Mouse (Mus musculus): ENCODE data around the gene Slc29a3. TPM values are rescaled to one million over a fixed set of nuclear protein-coding genes. Genes with fewer than 3 reads are reported as not detected.

Slc29a3 gene
- polyA plus RNA-seq, 1 experiment: 8.5 TPM

DNA sequence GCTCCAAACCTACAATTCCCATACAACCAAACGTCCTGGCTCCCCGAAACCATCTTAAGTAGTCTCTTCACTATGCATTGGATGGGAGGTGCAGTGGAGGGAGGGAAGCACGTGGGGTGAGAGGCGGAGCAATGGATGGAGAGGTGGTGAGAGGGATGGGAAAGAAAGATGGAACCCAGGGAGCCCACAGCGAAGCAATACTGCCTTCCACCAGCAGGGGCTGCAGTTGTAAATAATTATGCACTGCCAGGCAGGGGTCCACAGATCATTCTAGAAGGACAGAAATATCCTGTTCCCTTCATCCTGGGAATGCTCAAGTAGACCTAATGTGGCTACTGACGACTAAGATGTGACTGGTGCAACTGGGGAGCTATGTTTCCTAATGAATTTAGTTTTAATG, 22.9 kb upstream of the Slc29a3 start:
- Histone ChIP-seq H3K27ac (ENCODE audit: control insufficient read depth, insufficient read depth, low read depth, low read length, poor library complexity) (no peak overlapping the region), H3K4me3 (replicated peaks; ENCODE audit: control insufficient read depth, low read depth, low read length) (no peak overlapping the region), H3K4me1 (ENCODE audit: control insufficient read depth, insufficient read depth, low read length) (no peaks in the 10 kb centered on the region)
- no peak for TF ChIP-seq POLR2A (IDR thresholded peaks at IDR 0.05; ENCODE audit: borderline replicate concordance, control insufficient read depth, low read depth, low read length)
- peak; percentile 45; the same call in 1 of the 2 replicates for TF ChIP-seq CTCF (IDR thresholded peaks at IDR 0.05; ENCODE audit: control insufficient read depth, insufficient read depth, low read length)
- 75% methylated on average over 6 of the region's 6 CpGs for WGBS

DNA sequence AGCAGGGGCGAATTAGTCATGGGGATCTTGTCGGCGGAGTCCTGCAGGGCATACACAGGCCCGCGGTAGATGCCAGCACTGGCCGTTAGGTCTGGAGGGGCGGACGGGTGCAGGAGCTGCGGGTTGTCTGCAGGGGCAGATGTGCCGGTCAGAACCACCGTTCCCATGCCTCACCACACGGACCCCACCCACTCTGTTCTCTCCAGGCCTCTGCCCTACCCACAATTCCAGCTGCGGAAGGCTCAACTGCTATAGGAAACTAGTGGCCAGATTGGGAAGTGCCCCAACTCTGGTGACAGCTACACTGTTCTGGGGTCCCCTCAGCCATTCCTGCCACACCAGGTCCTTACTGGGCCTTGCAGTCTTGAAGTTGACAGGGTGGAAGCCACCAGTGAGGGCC, 22.0 kb upstream of the Slc29a3 start:
- H3K4me3 ChIP-seq (replicated peaks; ENCODE audit: control insufficient read depth, low read depth, low read length): no peak overlapping the region
- H3K4me1 ChIP-seq (ENCODE audit: control insufficient read depth, insufficient read depth, low read length): no peaks in the 10 kb centered on the region
- 93% methylated on average over 13 of the region's 13 CpGs for WGBS
- no peak overlapping the region for H3K27ac ChIP-seq (ENCODE audit: control insufficient read depth, insufficient read depth, low read depth, low read length, poor library complexity)
- TF ChIP-seq POLR2A (IDR thresholded peaks at IDR 0.05; ENCODE audit: borderline replicate concordance, control insufficient read depth, low read depth, low read length): no peak
- TF ChIP-seq CTCF (IDR thresholded peaks at IDR 0.05; ENCODE audit: control insufficient read depth, insufficient read depth, low read length): no peak

DNA sequence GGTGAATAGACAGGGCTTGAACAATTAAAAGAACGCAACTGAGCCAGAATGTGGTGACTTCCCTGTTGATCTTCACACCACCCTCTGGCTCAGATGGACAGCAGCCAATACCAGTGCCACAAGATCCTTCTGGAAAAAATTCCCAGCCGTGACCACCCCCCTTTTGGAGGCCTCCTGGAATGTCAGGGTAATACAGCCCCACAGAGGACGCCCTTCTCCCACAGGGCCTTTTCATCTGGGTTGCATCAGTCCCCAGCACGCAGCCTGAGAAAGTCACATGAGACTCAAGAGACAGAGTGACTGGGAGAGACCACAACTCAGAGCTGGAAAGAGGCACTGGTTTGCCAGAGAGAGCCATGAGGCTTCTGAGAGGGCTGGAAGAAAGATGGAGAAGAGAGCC, 18.3 kb upstream of the Slc29a3 start:
- TF ChIP-seq POLR2A (IDR thresholded peaks at IDR 0.05; ENCODE audit: borderline replicate concordance, control insufficient read depth, low read depth, low read length): no peak
- no peak overlapping the region for H3K27ac ChIP-seq (ENCODE audit: control insufficient read depth, insufficient read depth, low read depth, low read length, poor library complexity)
- no peaks in the 10 kb centered on the region for H3K4me1 ChIP-seq (ENCODE audit: control insufficient read depth, insufficient read depth, low read length)
- H3K4me3 ChIP-seq (replicated peaks; ENCODE audit: control insufficient read depth, low read depth, low read length): no peak overlapping the region
- WGBS: 74% methylated on average over 4 of the region's 4 CpGs

DNA sequence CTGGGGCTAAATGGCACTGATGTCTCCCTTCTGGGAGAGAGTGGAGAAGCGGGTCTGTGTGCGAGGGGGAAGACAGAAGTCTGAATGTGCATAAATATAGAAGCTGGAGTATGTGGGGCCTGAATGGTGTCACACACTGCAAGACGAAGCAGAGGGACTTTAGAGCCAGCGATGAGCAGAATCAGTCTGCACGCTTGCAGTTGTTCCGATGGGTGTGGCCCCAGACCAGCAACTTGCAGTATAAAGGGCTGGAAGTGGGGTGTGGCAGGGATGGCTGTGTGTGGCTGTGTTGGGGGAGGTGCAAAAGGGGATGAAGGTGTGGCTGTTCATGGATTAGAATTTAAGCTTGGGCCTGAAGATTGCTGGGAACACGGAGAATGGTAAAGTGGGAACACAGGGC, 16.0 kb upstream of the Slc29a3 start:
- TF ChIP-seq CTCF (IDR thresholded peaks at IDR 0.05; ENCODE audit: control insufficient read depth, insufficient read depth, low read length) (no peak), POLR2A (IDR thresholded peaks at IDR 0.05; ENCODE audit: borderline replicate concordance, control insufficient read depth, low read depth, low read length) (no peak)
- Histone ChIP-seq H3K4me3 (replicated peaks; ENCODE audit: control insufficient read depth, low read depth, low read length) (no peak overlapping the region), H3K4me1 (ENCODE audit: control insufficient read depth, insufficient read depth, low read length) (no peaks in the 10 kb centered on the region), H3K27ac (ENCODE audit: control insufficient read depth, insufficient read depth, low read depth, low read length, poor library complexity) (no peak overlapping the region)
- WGBS: 82% methylated on average over 7 of the region's 7 CpGs

DNA sequence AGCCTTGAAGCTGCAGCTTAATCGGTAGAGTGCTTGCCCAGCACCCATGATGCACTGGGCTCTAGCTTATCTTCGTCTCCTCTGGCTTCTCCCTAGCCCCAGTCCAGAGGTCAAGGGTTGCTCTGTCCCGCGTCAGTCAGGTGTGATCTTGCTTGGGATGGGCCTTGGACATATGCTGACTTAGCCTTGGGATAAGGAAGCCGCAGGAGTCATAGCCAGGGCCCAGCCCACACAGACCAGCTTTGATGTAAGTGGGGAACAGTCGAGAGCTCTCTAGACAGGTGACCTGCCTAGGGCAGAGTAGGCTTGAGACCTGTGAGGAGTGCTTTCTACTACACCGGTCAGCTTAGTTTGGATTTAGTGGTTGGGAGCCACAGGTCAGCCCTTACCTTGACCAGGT, 14.8 kb upstream of the Slc29a3 start:
- TF ChIP-seq CTCF (IDR thresholded peaks at IDR 0.05; ENCODE audit: control insufficient read depth, insufficient read depth, low read length) (no peak), POLR2A (IDR thresholded peaks at IDR 0.05; ENCODE audit: borderline replicate concordance, control insufficient read depth, low read depth, low read length) (no peak)
- Histone ChIP-seq H3K4me1 (ENCODE audit: control insufficient read depth, insufficient read depth, low read length) (no peaks in the 10 kb centered on the region), H3K27ac (ENCODE audit: control insufficient read depth, insufficient read depth, low read depth, low read length, poor library complexity) (no peak overlapping the region), H3K4me3 (replicated peaks; ENCODE audit: control insufficient read depth, low read depth, low read length) (no peak overlapping the region)
- WGBS: 83% methylated on average over 7 of the region's 7 CpGs

DNA sequence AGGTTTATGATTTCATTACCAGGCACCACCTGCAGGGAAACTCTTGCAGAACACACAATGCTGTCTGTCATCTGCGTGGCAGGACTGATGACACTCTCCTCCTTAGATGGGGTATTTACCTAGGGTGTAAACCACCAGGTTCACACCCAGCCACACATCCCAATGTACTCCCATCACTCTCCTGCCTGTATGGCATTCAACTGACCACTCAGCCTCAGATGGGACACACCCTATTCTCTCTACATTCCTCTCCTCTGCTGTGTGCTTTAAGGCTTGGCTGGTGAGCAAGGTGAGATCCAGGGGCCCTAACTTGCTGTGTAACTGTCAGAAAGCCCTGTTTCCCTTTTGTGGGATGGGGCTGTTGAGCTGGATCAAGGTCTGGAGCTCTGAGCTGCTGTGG, 9.5 kb upstream of the Slc29a3 start:
- Histone ChIP-seq H3K4me1 (ENCODE audit: control insufficient read depth, insufficient read depth, low read length) (no peaks in the 10 kb centered on the region), H3K4me3 (replicated peaks; ENCODE audit: control insufficient read depth, low read depth, low read length) (no peak overlapping the region), H3K27ac (ENCODE audit: control insufficient read depth, insufficient read depth, low read depth, low read length, poor library complexity) (no peak overlapping the region)
- TF ChIP-seq POLR2A (IDR thresholded peaks at IDR 0.05; ENCODE audit: borderline replicate concordance, control insufficient read depth, low read depth, low read length) (no peak), CTCF (IDR thresholded peaks at IDR 0.05; ENCODE audit: control insufficient read depth, insufficient read depth, low read length) (no peak)
- WGBS: 79% methylated on average over 1 of the region's 1 CpGs

DNA sequence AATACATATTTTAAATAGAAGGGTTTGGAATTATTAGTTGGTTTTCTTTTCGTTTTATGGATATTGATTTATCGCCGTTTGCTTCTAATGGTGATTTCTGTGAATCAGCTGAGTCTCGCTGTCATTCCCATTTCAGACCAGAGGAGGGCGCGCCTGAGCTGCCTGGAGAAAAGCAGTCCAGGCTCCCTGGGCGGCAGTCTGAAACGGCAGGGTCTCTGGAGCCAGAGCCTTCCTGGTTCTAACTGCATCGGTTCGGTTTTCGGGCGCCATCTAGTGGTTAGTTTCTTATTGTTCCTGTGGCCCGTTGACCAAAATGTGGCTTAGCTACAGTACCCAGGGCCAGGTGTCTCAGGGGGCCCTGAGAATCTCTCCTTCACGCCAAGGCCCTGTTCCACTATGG, 7.8 kb upstream of the Slc29a3 start:
- H3K27ac ChIP-seq (ENCODE audit: control insufficient read depth, insufficient read depth, low read depth, low read length, poor library complexity): no peak overlapping the region
- 8% methylated on average over 14 of the region's 14 CpGs for WGBS
- H3K4me3 ChIP-seq (replicated peaks; ENCODE audit: control insufficient read depth, low read depth, low read length): no peak overlapping the region
- TF ChIP-seq POLR2A (IDR thresholded peaks at IDR 0.05; ENCODE audit: borderline replicate concordance, control insufficient read depth, low read depth, low read length) (no peak), CTCF (IDR thresholded peaks at IDR 0.05; ENCODE audit: control insufficient read depth, insufficient read depth, low read length) (peak; percentile 85)
- H3K4me1 ChIP-seq (ENCODE audit: control insufficient read depth, insufficient read depth, low read length): no peaks in the 10 kb centered on the region

DNA sequence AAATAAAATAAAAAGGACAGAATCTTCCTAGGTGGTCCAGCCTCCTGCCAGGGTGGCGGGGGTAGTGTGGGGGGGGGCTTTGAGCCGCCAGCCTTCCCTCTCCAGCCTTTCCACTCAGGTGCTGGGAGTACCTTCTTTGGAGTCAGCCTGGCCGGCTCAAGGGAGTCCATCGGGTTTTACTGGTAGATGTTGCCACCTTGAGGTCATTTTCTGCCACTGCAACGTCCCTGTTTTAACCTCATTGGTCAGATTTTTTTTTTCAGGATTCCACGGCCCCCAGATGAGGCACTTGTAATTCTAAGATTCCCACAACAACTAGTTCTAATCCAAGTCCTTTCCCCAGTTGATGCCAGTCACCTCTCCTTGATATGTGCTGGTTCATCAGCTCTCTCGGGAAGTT, 4.4 kb upstream of the Slc29a3 start:
- H3K4me1 ChIP-seq (ENCODE audit: control insufficient read depth, insufficient read depth, low read length): no peaks in the 10 kb centered on the region
- WGBS: 6% methylated on average over 7 of the region's 7 CpGs
- H3K4me3 ChIP-seq (replicated peaks; ENCODE audit: control insufficient read depth, low read depth, low read length): no peak overlapping the region
- no peak overlapping the region for H3K27ac ChIP-seq (ENCODE audit: control insufficient read depth, insufficient read depth, low read depth, low read length, poor library complexity)
- TF ChIP-seq CTCF (IDR thresholded peaks at IDR 0.05; ENCODE audit: control insufficient read depth, insufficient read depth, low read length) (peak; percentile 75), POLR2A (IDR thresholded peaks at IDR 0.05; ENCODE audit: borderline replicate concordance, control insufficient read depth, low read depth, low read length) (no peak)

DNA sequence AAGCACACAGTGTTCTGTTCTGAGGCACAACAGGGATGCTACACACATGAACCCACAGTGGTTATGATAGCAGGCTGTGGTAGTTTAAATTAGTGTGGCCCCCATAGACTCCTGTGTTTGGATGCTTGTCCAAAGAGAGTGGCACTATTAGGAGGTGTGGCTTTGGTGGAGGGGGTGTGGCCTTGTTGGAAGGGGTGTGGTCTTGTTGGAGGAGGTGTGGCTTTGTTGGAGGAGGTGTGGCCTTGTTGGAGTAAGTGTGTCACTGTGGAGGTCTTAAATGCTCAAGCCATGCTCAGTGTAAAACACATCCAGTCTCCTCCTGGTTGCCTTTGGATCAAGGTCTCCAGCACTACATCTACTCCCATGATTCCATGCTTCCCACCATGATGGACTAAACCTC, 3.6 kb upstream of the Slc29a3 start:
- no peak overlapping the region for H3K4me3 ChIP-seq (replicated peaks; ENCODE audit: control insufficient read depth, low read depth, low read length)
- no peaks in the 10 kb centered on the region for H3K4me1 ChIP-seq (ENCODE audit: control insufficient read depth, insufficient read depth, low read length)
- no peak overlapping the region for H3K27ac ChIP-seq (ENCODE audit: control insufficient read depth, insufficient read depth, low read depth, low read length, poor library complexity)
- TF ChIP-seq CTCF (IDR thresholded peaks at IDR 0.05; ENCODE audit: control insufficient read depth, insufficient read depth, low read length) (no peak), POLR2A (IDR thresholded peaks at IDR 0.05; ENCODE audit: borderline replicate concordance, control insufficient read depth, low read depth, low read length) (no peak)
